Mouse (Mus musculus) embryonic facial prominence, embryonic 12.5 days (tissue): ENCODE results near the gene Hmgn3. TPM values are rescaled to one million over a fixed set of nuclear protein-coding genes. Genes with fewer than 3 reads are reported as not detected.
"Not testable (repeated sequence)": the region's sequence is repeated elsewhere in the genome, so short reads cannot be mapped to it uniquely, and the experiment has no call there.

Experiments
- ATAC-seq: fragments of 200-750 bp; cut with Nextera tagmentation; 2 replicates; pipeline ENCODE4 v1.8.0; 2017; ENCODE audit not compliant: insufficient number of reproducible peaks, insufficient read depth, low FRiP score, low TSS enrichment
- H3K27ac ChIP-seq: fragments of 300-500 bp; sonication (generic); 2 replicates; pipeline ENCODE4 v1.5.1; 2016; ENCODE audit warnings: mild to moderate bottlenecking
- H3K27me3 ChIP-seq: fragments of 300-500 bp; sonication (generic); 2 replicates; pipeline ENCODE4 v1.6.1; 2016; ENCODE audit warnings: mild to moderate bottlenecking, moderate library complexity
- H3K36me3 ChIP-seq: fragments of 300-500 bp; sonication (generic); 2 replicates; pipeline ENCODE4 v1.6.1; 2016; ENCODE audit warnings: mild to moderate bottlenecking
- H3K4me1 ChIP-seq: fragments of 300-500 bp; sonication (generic); 2 replicates; pipeline ENCODE4 v1.6.1; 2016
- H3K4me2 ChIP-seq: fragments of 300-500 bp; sonication (generic); replicated peaks from 2 replicates; pipeline ENCODE4 v1.6.1; 2016; ENCODE audit warnings: mild to moderate bottlenecking, moderate library complexity
- H3K4me3 ChIP-seq: fragments of 300-500 bp; sonication (generic); 2 replicates; pipeline ENCODE4 v1.5.1; 2016; ENCODE audit warnings: mild to moderate bottlenecking
- H3K9ac ChIP-seq: fragments of 300-500 bp; sonication (generic); 2 replicates; pipeline ENCODE4 v1.6.1; 2016; ENCODE audit warnings: mild to moderate bottlenecking, moderate library complexity
- H3K9me3 ChIP-seq: fragments of 300-500 bp; sonication (generic); 2 replicates; pipeline ENCODE4 v1.6.1; 2016; ENCODE audit warnings: mild to moderate bottlenecking, moderate library complexity
- WGBS: fragments of 180-500 bp; shearing (Covaris S2); methylation state at CpG from one replicate; pipeline ENCODE4 v1.1.7; 2016; 5-methylcytosine and 5-hydroxymethylcytosine counted together
- polyA plus RNA-seq: library from polyadenylated mRNA; unstranded; fragments of >200 nt; fragmentation: Nextera tagmentation; extraction: Ambion mirVana; gene quantifications from 2 replicates; pipeline ENCODE4 v1.2.1, GENCODE M21; 2016

The Hmgn3 gene
- polyA plus RNA-seq = 189 and 212 TPM in 2 replicates

- peak; percentile 96 for ATAC-seq
- H3K4me2 ChIP-seq = peak within 1 kb of the TSS; percentile 97
- H3K4me3 ChIP-seq = peak within 1 kb of the TSS; percentile 53
- no peaks in the 10 kb centered on the region for H3K27me3 ChIP-seq
- peaks cover 5% of the 10 kb centered on the region; the same call in 1 of the 2 replicates for H3K4me1 ChIP-seq
- H3K9me3 ChIP-seq = no peaks in the 10 kb centered on the region
- peak within 1 kb of the TSS; percentile 63 for H3K9ac ChIP-seq
- peak within 1 kb of the TSS; percentile 58 for H3K27ac ChIP-seq
- WGBS = 9% methylated on average over 28 of the region's 28 CpGs
- H3K36me3 ChIP-seq = no peaks in the 10 kb centered on the region
Measured at GRCm38 (mm10) chr9:83146446-83147188, at the start of gene Hmgn3. Hmgn3 (minus strand) TSS chr9:83146685.

- Histone ChIP-seq H3K9me3 (no peaks in the 10 kb centered on the region), H3K27ac (no peak overlapping the region), H3K36me3 (no peaks in the 10 kb centered on the region), H3K27me3 (no peaks in the 10 kb centered on the region), H3K4me3 (no peak overlapping the region), H3K9ac (no peak overlapping the region), H3K4me2 (no peak overlapping the region), H3K4me1 (peaks cover 3% of the 10 kb centered on the region; the same call in 1 of the 2 replicates)
- ATAC-seq = no peak
- WGBS = 78% methylated on average over 10 of the region's 10 CpGs
Measured at GRCm38 (mm10) chr9:83195765-83196164, 49.3 kb upstream of the Hmgn3 start.

- H3K27ac ChIP-seq = no peak overlapping the region
- peaks cover 3% of the 10 kb centered on the region; the same call in 1 of the 2 replicates for H3K4me1 ChIP-seq
- WGBS = 55% methylated on average over 6 of the region's 6 CpGs
- no peak for ATAC-seq
- no peak overlapping the region for H3K4me3 ChIP-seq
- H3K36me3 ChIP-seq = no peaks in the 10 kb centered on the region
- no peak overlapping the region for H3K9ac ChIP-seq
- H3K4me2 ChIP-seq = no peak overlapping the region
- H3K9me3 ChIP-seq = no peaks in the 10 kb centered on the region
- H3K27me3 ChIP-seq = no peaks in the 10 kb centered on the region
Measured at GRCm38 (mm10) chr9:83195007-83195406, 48.5 kb upstream of the Hmgn3 start.

GRCm38 (mm10) chr9:83187752-83188151 is 41.3 kb upstream of the Hmgn3 start:
- H3K36me3 ChIP-seq = no peaks in the 10 kb centered on the region
- no peak overlapping the region for H3K9ac ChIP-seq
- H3K4me3 ChIP-seq = no peak overlapping the region
- no peak overlapping the region for H3K4me2 ChIP-seq
- no peak overlapping the region for H3K27ac ChIP-seq
- H3K27me3 ChIP-seq = no peaks in the 10 kb centered on the region
- H3K9me3 ChIP-seq = no peaks in the 10 kb centered on the region
- WGBS = 65% methylated on average over 2 of the region's 2 CpGs
- H3K4me1 ChIP-seq = no peaks in the 10 kb centered on the region
- ATAC-seq = no peak

GRCm38 (mm10) chr9:83145591-83146445 is 667 bp downstream of the Hmgn3 start:
- Histone ChIP-seq H3K9ac (peak overlapping the region; percentile 63), H3K4me3 (peak overlapping the region; percentile 53), H3K36me3 (no peaks in the 10 kb centered on the region), H3K9me3 (no peaks in the 10 kb centered on the region), H3K4me2 (peak overlapping the region; percentile 97), H3K4me1 (peaks cover 5% of the 10 kb centered on the region; the same call in 1 of the 2 replicates), H3K27ac (peak overlapping the region; percentile 58), H3K27me3 (no peaks in the 10 kb centered on the region)
- ATAC-seq = peak; percentile 71
- WGBS = 3% methylated on average over 52 of the region's 53 CpGs

GRCm38 (mm10) chr9:83129831-83130230 is 16.7 kb downstream of the Hmgn3 start:
- H3K27ac ChIP-seq = no peak overlapping the region
- H3K4me3 ChIP-seq = no peak overlapping the region
- no peak overlapping the region for H3K9ac ChIP-seq
- ATAC-seq = no peak
- H3K4me2 ChIP-seq = no peak overlapping the region
- peaks cover 12% of the 10 kb centered on the region for H3K4me1 ChIP-seq
- H3K27me3 ChIP-seq = no peaks in the 10 kb centered on the region
- WGBS = 88% methylated on average over 4 of the region's 4 CpGs
- H3K9me3 ChIP-seq = no peaks in the 10 kb centered on the region
- no peaks in the 10 kb centered on the region for H3K36me3 ChIP-seq

GRCm38 (mm10) chr9:83127840-83128239 is 18.6 kb downstream of the Hmgn3 start:
- H3K27ac ChIP-seq = no peak overlapping the region
- H3K36me3 ChIP-seq = peaks cover 2% of the 10 kb centered on the region; the same call in 1 of the 2 replicates
- H3K4me2 ChIP-seq = 0 out of 2 replicates have a peak overlapping the region, but pooled peaks have one; percentile 9
- 18% methylated on average over 7 of the region's 7 CpGs for WGBS
- no peak overlapping the region for H3K4me3 ChIP-seq
- no peaks in the 10 kb centered on the region for H3K9me3 ChIP-seq
- H3K9ac ChIP-seq = no peak overlapping the region
- ATAC-seq = 0 out of 2 replicates have a peak, but pooled peaks have one; percentile 47
- no peaks in the 10 kb centered on the region for H3K27me3 ChIP-seq
- H3K4me1 ChIP-seq = peaks cover 12% of the 10 kb centered on the region

GRCm38 (mm10) chr9:83126482-83126881 is 20.0 kb downstream of the Hmgn3 start:
- H3K4me3 ChIP-seq, H3K9ac ChIP-seq, H3K27ac ChIP-seq, ATAC-seq, H3K27me3 ChIP-seq, H3K4me2 ChIP-seq, H3K9me3 ChIP-seq, H3K36me3 ChIP-seq: not testable (repeated sequence)
- peaks cover 12% of the 10 kb centered on the region for H3K4me1 ChIP-seq
- 88% methylated on average over 6 of the region's 6 CpGs for WGBS

DNA sequence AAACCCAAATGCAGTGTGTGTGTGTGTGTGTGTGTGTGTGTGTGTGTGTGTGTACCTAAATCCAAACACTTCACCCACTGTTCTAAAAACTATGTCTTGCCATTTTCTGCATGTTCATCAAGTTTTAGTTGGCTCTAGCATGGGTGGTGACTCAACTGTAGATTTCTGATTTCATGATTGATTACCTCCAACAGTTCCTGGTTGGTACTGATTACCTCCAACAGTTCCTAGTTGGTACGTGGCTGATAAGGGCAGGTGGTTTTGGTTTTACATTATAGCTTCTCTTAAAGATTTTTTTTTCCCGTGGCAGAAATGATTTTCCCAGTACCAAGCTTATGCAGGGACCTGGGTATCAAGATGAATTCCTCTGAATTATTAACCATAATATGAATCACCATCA is 27.3 kb downstream of the Hmgn3 start:
- no peak for ATAC-seq
- H3K4me3 ChIP-seq = no peak overlapping the region
- no peaks in the 10 kb centered on the region for H3K27me3 ChIP-seq
- no peak overlapping the region for H3K4me2 ChIP-seq
- H3K9me3 ChIP-seq = no peaks in the 10 kb centered on the region
- no peaks in the 10 kb centered on the region for H3K4me1 ChIP-seq
- H3K9ac ChIP-seq = no peak overlapping the region
- H3K36me3 ChIP-seq = peaks cover 13% of the 10 kb centered on the region
- WGBS = 82% methylated on average over 2 of the region's 2 CpGs
- H3K27ac ChIP-seq = no peak overlapping the region

DNA sequence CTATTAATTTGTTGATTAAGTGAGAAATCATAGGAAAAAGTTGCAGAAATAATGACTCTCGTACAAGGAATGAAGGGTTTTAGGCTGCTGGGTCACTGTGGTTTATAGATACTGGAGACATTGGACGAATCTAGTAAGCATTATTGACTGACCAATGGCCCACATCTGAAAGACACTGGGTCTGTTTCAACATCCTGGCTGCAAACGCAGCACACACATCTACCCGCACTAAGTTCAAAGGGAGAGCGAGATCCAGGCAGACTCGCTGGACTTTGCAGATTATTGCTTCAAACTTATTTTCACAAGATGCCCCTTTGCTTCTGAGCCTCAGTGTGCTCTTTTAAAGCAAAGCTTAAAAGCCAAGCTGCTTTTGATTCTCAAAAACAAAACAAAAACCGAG is 29.0 kb downstream of the Hmgn3 start:
- 84% methylated on average over 7 of the region's 7 CpGs for WGBS
- Histone ChIP-seq H3K27me3 (no peaks in the 10 kb centered on the region), H3K36me3 (peaks cover 10% of the 10 kb centered on the region; the same call in 1 of the 2 replicates), H3K9ac (no peak overlapping the region), H3K4me3 (no peak overlapping the region), H3K9me3 (no peaks in the 10 kb centered on the region), H3K27ac (no peak overlapping the region), H3K4me1 (peaks cover 6% of the 10 kb centered on the region; the same call in 1 of the 2 replicates), H3K4me2 (no peak overlapping the region)
- ATAC-seq = no peak

DNA sequence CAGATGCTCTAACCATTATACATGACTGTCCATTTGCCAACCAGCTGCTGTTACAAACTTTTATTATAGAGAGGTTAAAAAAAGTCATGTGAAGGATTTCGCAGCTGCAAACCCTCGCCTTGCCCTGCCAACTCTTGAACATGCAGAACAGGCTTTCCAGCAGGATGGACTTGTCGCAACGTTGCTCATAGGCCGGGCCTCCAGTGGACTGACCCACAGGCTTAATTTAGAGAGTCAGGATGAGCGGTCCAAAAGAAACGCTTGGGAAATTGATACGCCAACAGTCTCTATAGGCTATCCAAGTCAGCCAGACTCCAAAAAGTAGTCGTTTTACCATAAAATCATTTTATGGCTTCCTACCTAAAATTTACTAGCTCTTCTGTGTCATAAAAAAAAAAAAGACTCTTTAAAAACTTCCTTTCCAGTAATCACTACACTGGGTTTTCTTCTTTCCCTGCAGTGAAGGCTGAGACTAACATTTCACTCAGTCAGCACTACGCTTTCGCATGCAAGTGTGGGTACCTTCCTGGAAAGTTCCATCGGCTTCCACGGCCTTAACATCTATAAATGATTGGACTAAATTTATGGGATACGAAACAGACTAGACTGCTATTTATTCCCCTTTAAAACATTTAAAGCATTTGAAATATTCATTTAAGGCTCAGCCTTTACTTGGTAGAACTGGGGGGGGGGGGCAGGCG is 29.6 kb downstream of the Hmgn3 start:
- no peak overlapping the region for H3K27ac ChIP-seq
- no peak overlapping the region for H3K4me2 ChIP-seq
- peaks cover 6% of the 10 kb centered on the region; the same call in 1 of the 2 replicates for H3K4me1 ChIP-seq
- no peak for ATAC-seq
- no peaks in the 10 kb centered on the region for H3K9me3 ChIP-seq
- peaks cover 7% of the 10 kb centered on the region; the same call in 1 of the 2 replicates for H3K36me3 ChIP-seq
- WGBS = 91% methylated on average over 15 of the region's 15 CpGs
- H3K27me3 ChIP-seq = no peaks in the 10 kb centered on the region
- H3K4me3 ChIP-seq = no peak overlapping the region
- H3K9ac ChIP-seq = no peak overlapping the region
